Mouse (Mus musculus) hindbrain, embryonic 15.5 days (tissue): ENCODE data around the gene Ccnd2. TPM values are rescaled to one million over a fixed set of nuclear protein-coding genes. Genes with fewer than 3 reads are reported as not detected.
A peak's percentile ranks its signal among the peaks of the same experiment; 100 is the strongest.

Source experiments
- ATAC-seq: fragments of 200-750 bp; cut with Nextera tagmentation; 2 replicates; pipeline ENCODE4 v1.8.0; 2017; ENCODE audit warnings: low read depth, moderate number of reproducible peaks, moderate TSS enrichment; ENCODE audit not compliant: low FRiP score
- H3K27ac ChIP-seq: fragments of 300-500 bp; sonication (generic); replicated peaks from 2 replicates; pipeline ENCODE4 v1.5.1; 2015; ENCODE audit warnings: mild to moderate bottlenecking, inconsistent platforms
- H3K27me3 ChIP-seq: fragments of 300-500 bp; sonication (generic); 2 replicates; pipeline ENCODE4 v1.6.1; 2015; ENCODE audit warnings: control low read depth, inconsistent platforms
- H3K36me3 ChIP-seq: fragments of 300-500 bp; sonication (generic); 2 replicates; pipeline ENCODE4 v1.6.1; 2015; ENCODE audit warnings: control low read depth, inconsistent platforms
- H3K4me1 ChIP-seq: fragments of 300-500 bp; sonication (generic); replicated peaks from 2 replicates; pipeline ENCODE4 v1.6.1; 2015; ENCODE audit warnings: control low read depth, inconsistent platforms
- H3K4me2 ChIP-seq: fragments of 300-500 bp; sonication (generic); 2 replicates; pipeline ENCODE4 v1.6.1; 2015; ENCODE audit warnings: moderate library complexity, mild to moderate bottlenecking, inconsistent platforms
- H3K4me3 ChIP-seq: fragments of 300-500 bp; sonication (generic); 2 replicates; pipeline ENCODE4 v1.5.1; 2015; ENCODE audit warnings: mild to moderate bottlenecking, inconsistent platforms
- H3K9ac ChIP-seq: fragments of 300-500 bp; sonication (generic); 2 replicates; pipeline ENCODE4 v1.6.1; 2015; ENCODE audit warnings: inconsistent platforms
- H3K9me3 ChIP-seq: fragments of 300-500 bp; sonication (generic); 2 replicates; pipeline ENCODE4 v1.6.1; 2016; ENCODE audit warnings: control low read depth, inconsistent platforms
- WGBS: fragments of 180-500 bp; shearing (Covaris S2); methylation state at CpG from one replicate; pipeline ENCODE4 v1.1.7; 2015; 5-methylcytosine and 5-hydroxymethylcytosine counted together
- polyA plus RNA-seq: library from polyadenylated mRNA; unstranded; fragments of >200 nt; fragmentation: Nextera tagmentation; extraction: Ambion mirVana; gene quantifications from 2 replicates; pipeline ENCODE4 v1.2.1, GENCODE M21; 2015

The Ccnd2 gene
- polyA plus RNA-seq, 1 experiment from 2014 or later = 288 TPM

GRCm38 (mm10) chr6:127094565-127094964 is 57.4 kb downstream of the Ccnd2 start:
- no peak overlapping the region for H3K9ac ChIP-seq
- H3K4me2 ChIP-seq = no peak overlapping the region
- H3K27ac ChIP-seq = no peak overlapping the region
- no peaks in the 10 kb centered on the region for H3K27me3 ChIP-seq
- 68% methylated on average over 7 of the region's 7 CpGs for WGBS
- no peaks in the 10 kb centered on the region for H3K4me1 ChIP-seq
- no peak overlapping the region for H3K4me3 ChIP-seq
- H3K36me3 ChIP-seq = peaks cover 23% of the 10 kb centered on the region
- H3K9me3 ChIP-seq = no peaks in the 10 kb centered on the region
- no peak for ATAC-seq

DNA sequence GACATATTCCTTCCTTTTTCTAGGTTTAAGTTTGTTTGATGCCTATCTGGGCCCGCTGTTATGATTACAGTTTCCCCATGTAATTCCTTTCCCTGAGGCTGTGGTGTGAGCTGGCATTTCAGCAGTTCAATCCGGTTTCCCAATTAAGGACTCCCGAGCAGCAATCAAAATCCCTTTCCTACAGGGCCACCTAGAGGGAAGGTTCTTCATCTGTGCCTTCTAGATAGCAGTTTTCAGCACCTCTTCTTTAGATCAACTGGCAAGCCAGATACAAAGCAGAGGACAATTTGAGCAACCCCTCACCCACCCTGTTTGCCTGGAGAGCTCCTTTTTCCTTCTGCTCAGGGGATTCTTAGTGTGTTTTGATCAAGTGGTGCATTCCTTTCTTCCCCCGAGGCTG is 65.3 kb downstream of the Ccnd2 start:
- ATAC-seq = no peak
- 70% methylated on average over 4 of the region's 4 CpGs for WGBS
- peaks cover 25% of the 10 kb centered on the region for H3K36me3 ChIP-seq

DNA sequence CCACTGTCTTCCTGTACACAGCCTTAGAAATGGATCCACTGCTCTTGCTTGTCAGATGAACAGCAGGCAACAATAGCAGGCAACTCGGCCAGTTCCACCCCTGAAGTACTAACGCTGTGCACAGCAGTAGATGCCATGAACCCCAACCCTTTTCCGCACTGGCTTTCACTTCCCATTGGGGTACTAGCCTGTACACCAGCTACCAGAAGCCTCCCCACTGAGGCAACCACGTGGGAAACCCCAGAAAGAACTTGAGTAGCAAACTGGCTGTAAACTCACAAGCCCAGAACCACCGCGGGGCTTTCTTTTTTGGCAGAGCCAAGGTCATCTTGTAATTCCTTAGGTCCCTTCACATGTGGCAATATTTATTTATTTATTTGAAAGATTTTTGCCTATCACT is 70.2 kb downstream of the Ccnd2 start:
- no peak overlapping the region for H3K4me2 ChIP-seq
- peaks cover 5% of the 10 kb centered on the region for H3K4me1 ChIP-seq
- no peak for ATAC-seq
- WGBS = 73% methylated on average over 6 of the region's 6 CpGs
- H3K27me3 ChIP-seq = peaks cover 5% of the 10 kb centered on the region; the same call in 1 of the 2 replicates
- no peak overlapping the region for H3K27ac ChIP-seq
- no peaks in the 10 kb centered on the region for H3K9me3 ChIP-seq
- H3K9ac ChIP-seq = no peak overlapping the region
- H3K36me3 ChIP-seq = no peaks in the 10 kb centered on the region
- no peak overlapping the region for H3K4me3 ChIP-seq

More for the DNA sequence above, 65.3 kb downstream of the Ccnd2 start:
- Histone ChIP-seq H3K27me3 (peaks cover 2% of the 10 kb centered on the region; the same call in 1 of the 2 replicates), H3K9me3 (no peaks in the 10 kb centered on the region), H3K9ac (no peak overlapping the region), H3K4me3 (no peak overlapping the region), H3K4me2 (no peak overlapping the region), H3K27ac (no peak overlapping the region), H3K4me1 (no peaks in the 10 kb centered on the region)

GRCm38 (mm10) chr6:127079867-127080731 is 71.9 kb downstream of the Ccnd2 start:
- Histone ChIP-seq H3K4me3 (peak overlapping the region; percentile 64), H3K9me3 (no peaks in the 10 kb centered on the region), H3K27ac (peak overlapping the region; percentile 92), H3K36me3 (no peaks in the 10 kb centered on the region), H3K4me2 (peak overlapping the region; percentile 93), H3K9ac (peak overlapping the region; percentile 70), H3K4me1 (peaks cover 5% of the 10 kb centered on the region), H3K27me3 (peaks cover 5% of the 10 kb centered on the region; the same call in 1 of the 2 replicates)
- WGBS = 1% methylated on average over 59 of the region's 59 CpGs
- ATAC-seq = peak; percentile 95

Other genes with a start within 250 kb of the Ccnd2 start
- gene Dyrk4, start 230.4 kb downstream of the Ccnd2 start, polyA plus RNA-seq = 0.07 TPM in 1 of 2 replicates, not detected in the other
- gene Rad51ap1, start 212.6 kb downstream of the Ccnd2 start, polyA plus RNA-seq = 13.8 and 17.4 TPM in 2 replicates
- gene D6Wsu163e, start 212.2 kb downstream of the Ccnd2 start, polyA plus RNA-seq = 30.1 and 31.3 TPM in 2 replicates
- gene Fgf6, start 136.6 kb downstream of the Ccnd2 start, polyA plus RNA-seq = 0.04 TPM in 1 of 2 replicates, not detected in the other
- gene Fgf23, start 79.3 kb downstream of the Ccnd2 start, polyA plus RNA-seq = 0.14 and 0.29 TPM in 2 replicates
- 6.1 and 8.5 TPM in 2 replicates for gene Tigar, start 42.6 kb downstream of the Ccnd2 start, polyA plus RNA-seq